Mouse (Mus musculus): ENCODE results near the gene C2cd4c. TPM values are rescaled to one million over a fixed set of nuclear protein-coding genes. Genes with fewer than 3 reads are reported as not detected.

Gene C2cd4c
- polyA plus RNA-seq, 1 experiment from 2014 or later, result not detected

GRCm38 (mm10) chr10:79633006-79633777 is 19.4 kb upstream of the C2cd4c start:
- Histone ChIP-seq H3K36me3 (no peaks in the 10 kb centered on the region), H3K9ac (no peak overlapping the region), H3K4me1 (peaks cover 6% of the 10 kb centered on the region; the same call in 1 of the 2 replicates), H3K27ac (no peak overlapping the region), H3K4me2 (replicated peaks) (no peak overlapping the region), H3K9me3 (no peaks in the 10 kb centered on the region), H3K27me3 (replicated peaks) (peaks cover 10% of the 10 kb centered on the region), H3K4me3 (no peak overlapping the region)
- ATAC-seq (ENCODE audit: low FRiP score, low read depth), result no peak
- 85% methylated on average over 17 of the region's 17 CpGs for WGBS

- no peaks in the 10 kb centered on the region for H3K27me3 ChIP-seq (replicated peaks)
- H3K27ac ChIP-seq, result no peak overlapping the region
- no peak overlapping the region for H3K4me3 ChIP-seq
- no peak overlapping the region for H3K9ac ChIP-seq
- H3K4me2 ChIP-seq (replicated peaks), result no peak overlapping the region
- no peaks in the 10 kb centered on the region for H3K9me3 ChIP-seq
- WGBS, result 73% methylated on average over 4 of the region's 4 CpGs
- no peaks in the 10 kb centered on the region for H3K36me3 ChIP-seq
- ATAC-seq (ENCODE audit: low FRiP score, low read depth), result no peak
- H3K4me1 ChIP-seq, result no peaks in the 10 kb centered on the region
These were observed 17.6 kb upstream of the C2cd4c start for GRCm38 (mm10) chr10:79631432-79631831.

- H3K27ac ChIP-seq, result no peak overlapping the region
- no peaks in the 10 kb centered on the region for H3K9me3 ChIP-seq
- H3K4me1 ChIP-seq, result no peaks in the 10 kb centered on the region
- H3K4me3 ChIP-seq, result no peak overlapping the region
- peaks cover 6% of the 10 kb centered on the region; the same call in 1 of the 2 replicates for H3K36me3 ChIP-seq
- WGBS, result 91% methylated on average over 5 of the region's 5 CpGs
- no peaks in the 10 kb centered on the region for H3K27me3 ChIP-seq (replicated peaks)
- no peak overlapping the region for H3K9ac ChIP-seq
- H3K4me2 ChIP-seq (replicated peaks), result no peak overlapping the region
- ATAC-seq (ENCODE audit: low FRiP score, low read depth), result no peak
These were observed 14.6 kb upstream of the C2cd4c start for GRCm38 (mm10) chr10:79628377-79628776.

GRCm38 (mm10) chr10:79626156-79626555 is 12.3 kb upstream of the C2cd4c start:
- no peaks in the 10 kb centered on the region for H3K27me3 ChIP-seq (replicated peaks)
- no peaks in the 10 kb centered on the region for H3K9me3 ChIP-seq
- 84% methylated on average over 10 of the region's 10 CpGs for WGBS
- H3K27ac ChIP-seq, result no peak overlapping the region
- H3K4me3 ChIP-seq, result no peak overlapping the region
- H3K4me2 ChIP-seq (replicated peaks), result no peak overlapping the region
- no peak for ATAC-seq (ENCODE audit: low FRiP score, low read depth)
- H3K9ac ChIP-seq, result no peak overlapping the region
- H3K4me1 ChIP-seq, result no peaks in the 10 kb centered on the region
- peaks cover 6% of the 10 kb centered on the region; the same call in 1 of the 2 replicates for H3K36me3 ChIP-seq

- WGBS, result 83% methylated on average over 9 of the region's 9 CpGs
- no peak overlapping the region for H3K4me3 ChIP-seq
These were observed 11.6 kb upstream of the C2cd4c start for GRCm38 (mm10) chr10:79625398-79625797.

GRCm38 (mm10) chr10:79623950-79624349 is 10.1 kb upstream of the C2cd4c start:
- H3K36me3 ChIP-seq, result peaks cover 10% of the 10 kb centered on the region; the same call in 1 of the 2 replicates
- ATAC-seq (ENCODE audit: low FRiP score, low read depth), result no peak
- WGBS, result 65% methylated on average over 12 of the region's 12 CpGs
- no peak overlapping the region for H3K27ac ChIP-seq
- H3K4me2 ChIP-seq (replicated peaks), result no peak overlapping the region
- H3K9me3 ChIP-seq, result no peaks in the 10 kb centered on the region
- H3K27me3 ChIP-seq (replicated peaks), result no peaks in the 10 kb centered on the region
- no peak overlapping the region for H3K4me3 ChIP-seq
- no peaks in the 10 kb centered on the region for H3K4me1 ChIP-seq
- H3K9ac ChIP-seq, result no peak overlapping the region

More at GRCm38 (mm10) chr10:79625398-79625797, 11.6 kb upstream of the C2cd4c start:
- H3K36me3 ChIP-seq, result peaks cover 6% of the 10 kb centered on the region; the same call in 1 of the 2 replicates
- no peaks in the 10 kb centered on the region for H3K9me3 ChIP-seq
- no peak overlapping the region for H3K9ac ChIP-seq
- no peaks in the 10 kb centered on the region for H3K27me3 ChIP-seq (replicated peaks)
- H3K4me2 ChIP-seq (replicated peaks), result no peak overlapping the region
- ATAC-seq (ENCODE audit: low FRiP score, low read depth), result no peak
- H3K4me1 ChIP-seq, result no peaks in the 10 kb centered on the region
- H3K27ac ChIP-seq, result no peak overlapping the region

- H3K27ac ChIP-seq, result no peak overlapping the region
- no peak overlapping the region for H3K4me2 ChIP-seq (replicated peaks)
- no peak for ATAC-seq (ENCODE audit: low FRiP score, low read depth)
- no peak overlapping the region for H3K9ac ChIP-seq
- H3K4me1 ChIP-seq, result peaks cover 24% of the 10 kb centered on the region
- H3K36me3 ChIP-seq, result 0 out of 2 replicates have a peak, but pooled peaks cover 4% of the 10 kb centered on the region
- H3K27me3 ChIP-seq (replicated peaks), result peaks cover 24% of the 10 kb centered on the region
- no peak overlapping the region for H3K4me3 ChIP-seq
- WGBS, result 90% methylated on average over 5 of the region's 5 CpGs
- H3K9me3 ChIP-seq, result no peaks in the 10 kb centered on the region
These were observed 2.6 kb upstream of the C2cd4c start for GRCm38 (mm10) chr10:79616376-79616775.

- Histone ChIP-seq H3K4me1 (peaks cover 24% of the 10 kb centered on the region), H3K4me3 (no peak overlapping the region), H3K4me2 (replicated peaks) (no peak overlapping the region), H3K36me3 (0 out of 2 replicates have a peak, but pooled peaks cover 4% of the 10 kb centered on the region), H3K9ac (no peak overlapping the region), H3K27me3 (replicated peaks) (peaks cover 29% of the 10 kb centered on the region), H3K27ac (no peak overlapping the region), H3K9me3 (no peaks in the 10 kb centered on the region)
- 11% methylated on average over 8 of the region's 8 CpGs for WGBS
- ATAC-seq (ENCODE audit: low FRiP score, low read depth), result no peak
These were observed 2.0 kb upstream of the C2cd4c start for GRCm38 (mm10) chr10:79615860-79616259.

GRCm38 (mm10) chr10:79614305-79614643 is 449 bp upstream of the C2cd4c start:
- no peak overlapping the region for H3K27ac ChIP-seq
- WGBS, result 80% methylated on average over 1 of the region's 1 CpGs
- no peak overlapping the region for H3K9ac ChIP-seq
- H3K9me3 ChIP-seq, result no peaks in the 10 kb centered on the region
- peaks cover 29% of the 10 kb centered on the region for H3K27me3 ChIP-seq (replicated peaks)
- peak overlapping the region; percentile 56; the same call in 1 of the 2 replicates for H3K4me3 ChIP-seq
- H3K4me2 ChIP-seq (replicated peaks), result peak overlapping the region; percentile 100
- H3K36me3 ChIP-seq, result 0 out of 2 replicates have a peak, but pooled peaks cover 3% of the 10 kb centered on the region
- no peak; the same call in 1 of the 2 replicates for ATAC-seq (ENCODE audit: low FRiP score, low read depth)
- peaks cover 24% of the 10 kb centered on the region for H3K4me1 ChIP-seq

GRCm38 (mm10) chr10:79612192-79613135 is 1.4 kb downstream of the C2cd4c start:
- H3K4me2 ChIP-seq (replicated peaks), result peak overlapping the region; percentile 100
- peaks cover 24% of the 10 kb centered on the region for H3K4me1 ChIP-seq
- WGBS, result 11% methylated on average over 51 of the region's 51 CpGs
- H3K9me3 ChIP-seq, result no peaks in the 10 kb centered on the region
- H3K36me3 ChIP-seq, result no peaks in the 10 kb centered on the region
- H3K9ac ChIP-seq, result peak overlapping the region; percentile 9; the same call in 1 of the 2 replicates
- peaks cover 29% of the 10 kb centered on the region for H3K27me3 ChIP-seq (replicated peaks)
- no peak overlapping the region for H3K27ac ChIP-seq
- ATAC-seq (ENCODE audit: low FRiP score, low read depth), result peak; percentile 38
- peak overlapping the region; percentile 5; the same call in 1 of the 2 replicates for H3K4me3 ChIP-seq

- Histone ChIP-seq H3K27ac (no peak overlapping the region), H3K9me3 (no peaks in the 10 kb centered on the region), H3K36me3 (no peaks in the 10 kb centered on the region), H3K9ac (no peak overlapping the region), H3K4me3 (no peak overlapping the region), H3K4me2 (replicated peaks) (peak overlapping the region; percentile 100; the same call in 1 of the 2 replicates), H3K27me3 (replicated peaks) (peaks cover 29% of the 10 kb centered on the region), H3K4me1 (peaks cover 24% of the 10 kb centered on the region)
- WGBS, result 33% methylated on average over 5 of the region's 5 CpGs
- no peak for ATAC-seq (ENCODE audit: low FRiP score, low read depth)
These were observed 2.5 kb downstream of the C2cd4c start for GRCm38 (mm10) chr10:79611296-79611695.

GRCm38 (mm10) chr10:79609276-79609675 is 4.5 kb downstream of the C2cd4c start:
- H3K4me1 ChIP-seq, result peaks cover 24% of the 10 kb centered on the region
- no peak overlapping the region for H3K9ac ChIP-seq
- WGBS, result 76% methylated on average over 3 of the region's 3 CpGs
- H3K27me3 ChIP-seq (replicated peaks), result peaks cover 29% of the 10 kb centered on the region
- no peak overlapping the region for H3K27ac ChIP-seq
- no peaks in the 10 kb centered on the region for H3K36me3 ChIP-seq
- no peak overlapping the region for H3K4me3 ChIP-seq
- H3K4me2 ChIP-seq (replicated peaks), result no peak overlapping the region
- ATAC-seq (ENCODE audit: low FRiP score, low read depth), result no peak
- H3K9me3 ChIP-seq, result no peaks in the 10 kb centered on the region

Data from neural tube, embryonic 12.5 days (tissue).